Mouse (Mus musculus): ENCODE results near the gene Gimap1.

- no peak for TF ChIP-seq POLR2A (IDR thresholded peaks at IDR 0.05; ENCODE audit: insufficient read depth, low read length)
- no peak for TF ChIP-seq CTCF (IDR thresholded peaks at IDR 0.05; ENCODE audit: low read depth, low read length)
Measured at GRCm38 (mm10) chr6:48741711-48742206, 2.9 kb downstream of the Gimap1 start.
